Mouse (Mus musculus) E14TG2a.4 (cell line): Measurements from ENCODE around the gene Opn4.

Source experiments
- CTCF ChIP-seq: conservative IDR thresholded peaks from 2 replicates; pipeline ENCODE4 v1.5.1; 2014; ENCODE audit warnings: low read length
- NANOG ChIP-seq: IDR thresholded peaks from 2 replicates; pipeline ENCODE4 v1.6.1; 2014; ENCODE audit warnings: borderline replicate concordance, low read length, mixed read lengths
- POU5F1 ChIP-seq: IDR thresholded peaks from 2 replicates; pipeline ENCODE4 v1.6.1; 2014; ENCODE audit warnings: low read length, borderline replicate concordance

- TF ChIP-seq CTCF (no peak), NANOG (no peak), POU5F1 (no peak)
These were observed 13.6 kb upstream of the Opn4 start for GRCm38 (mm10) chr14:34613523-34613922.
